Mouse (Mus musculus): ENCODE data around the gene Aox1. TPM values are rescaled to one million over a fixed set of nuclear protein-coding genes. Genes with fewer than 3 reads are reported as not detected.

Gene Aox1
- polyA plus RNA-seq, 1 experiment from 2014 or later = 0.31 TPM

GRCm38 (mm10) chr1:58056939-58057338, 27.2 kb downstream of the Aox1 start:
- no peaks in the 10 kb centered on the region for H3K27me3 ChIP-seq (ENCODE audit: control insufficient read depth, insufficient read depth, low read length)
- H3K4me1 ChIP-seq (replicated peaks; ENCODE audit: control insufficient read depth, insufficient read depth, low read length) = 0 out of 2 replicates have a peak, but pooled peaks cover 9% of the 10 kb centered on the region
- no peak overlapping the region for H3K9ac ChIP-seq
- 75% methylated on average over 11 of the region's 11 CpGs for WGBS
- no peaks in the 10 kb centered on the region for H3K36me3 ChIP-seq (replicated peaks; ENCODE audit: control insufficient read depth, insufficient read depth)
- no peak overlapping the region for H3K27ac ChIP-seq
- no peak overlapping the region for H3K4me2 ChIP-seq (replicated peaks)
- DNase-seq (ENCODE audit: low spot score) (no peak), ATAC-seq (ENCODE audit: low FRiP score) (no peak)
- no peak overlapping the region for H3K4me3 ChIP-seq (replicated peaks; ENCODE audit: low read length)
- H3K9me3 ChIP-seq (ENCODE audit: control insufficient read depth, low read length) = no peaks in the 10 kb centered on the region

GRCm38 (mm10) chr1:58058846-58059245, 29.1 kb downstream of the Aox1 start:
- 95% methylated on average over 4 of the region's 4 CpGs for WGBS
- no peak for DNase-seq (ENCODE audit: low spot score)
- Histone ChIP-seq H3K36me3 (replicated peaks; ENCODE audit: control insufficient read depth, insufficient read depth) (no peaks in the 10 kb centered on the region), H3K4me2 (replicated peaks) (no peak overlapping the region), H3K4me3 (replicated peaks; ENCODE audit: low read length) (no peak overlapping the region), H3K9me3 (ENCODE audit: control insufficient read depth, low read length) (no peaks in the 10 kb centered on the region), H3K27me3 (ENCODE audit: control insufficient read depth, insufficient read depth, low read length) (no peaks in the 10 kb centered on the region), H3K27ac (no peak overlapping the region), H3K4me1 (replicated peaks; ENCODE audit: control insufficient read depth, insufficient read depth, low read length) (0 out of 2 replicates have a peak, but pooled peaks cover 9% of the 10 kb centered on the region), H3K9ac (no peak overlapping the region)
- no peak for ATAC-seq (ENCODE audit: low FRiP score)

- Histone ChIP-seq H3K9me3 (ENCODE audit: control insufficient read depth, low read length) (no peaks in the 10 kb centered on the region), H3K4me1 (replicated peaks; ENCODE audit: control insufficient read depth, insufficient read depth, low read length) (no peaks in the 10 kb centered on the region), H3K4me3 (replicated peaks; ENCODE audit: low read length) (no peak overlapping the region), H3K27me3 (ENCODE audit: control insufficient read depth, insufficient read depth, low read length) (no peaks in the 10 kb centered on the region), H3K27ac (no peak overlapping the region), H3K36me3 (replicated peaks; ENCODE audit: control insufficient read depth, insufficient read depth) (no peaks in the 10 kb centered on the region), H3K4me2 (replicated peaks) (no peak overlapping the region), H3K9ac (no peak overlapping the region)
- DNase-seq (ENCODE audit: low spot score) (no peak), ATAC-seq (ENCODE audit: low FRiP score) (no peak)
- WGBS = 91% methylated on average over 7 of the region's 7 CpGs
Observed at GRCm38 (mm10) chr1:58062131-58062530, 32.4 kb downstream of the Aox1 start.

- Histone ChIP-seq H3K9me3 (ENCODE audit: control insufficient read depth, low read length) (no peaks in the 10 kb centered on the region), H3K27me3 (ENCODE audit: control insufficient read depth, insufficient read depth, low read length) (no peaks in the 10 kb centered on the region), H3K36me3 (replicated peaks; ENCODE audit: control insufficient read depth, insufficient read depth) (no peaks in the 10 kb centered on the region), H3K4me3 (replicated peaks; ENCODE audit: low read length) (no peak overlapping the region), H3K27ac (no peak overlapping the region), H3K4me2 (replicated peaks) (no peak overlapping the region), H3K9ac (no peak overlapping the region), H3K4me1 (replicated peaks; ENCODE audit: control insufficient read depth, insufficient read depth, low read length) (no peaks in the 10 kb centered on the region)
- DNase-seq (ENCODE audit: low spot score) (no peak), ATAC-seq (ENCODE audit: low FRiP score) (no peak)
- WGBS = 87% methylated on average over 5 of the region's 5 CpGs
Observed at GRCm38 (mm10) chr1:58065151-58065550, 35.4 kb downstream of the Aox1 start.

- Histone ChIP-seq H3K4me1 (replicated peaks; ENCODE audit: control insufficient read depth, insufficient read depth, low read length) (no peaks in the 10 kb centered on the region), H3K9me3 (ENCODE audit: control insufficient read depth, low read length) (no peaks in the 10 kb centered on the region), H3K36me3 (replicated peaks; ENCODE audit: control insufficient read depth, insufficient read depth) (no peaks in the 10 kb centered on the region), H3K4me3 (replicated peaks; ENCODE audit: low read length) (no peak overlapping the region), H3K4me2 (replicated peaks) (no peak overlapping the region), H3K27ac (no peak overlapping the region), H3K9ac (no peak overlapping the region), H3K27me3 (ENCODE audit: control insufficient read depth, insufficient read depth, low read length) (no peaks in the 10 kb centered on the region)
- DNase-seq (ENCODE audit: low spot score) (no peak), ATAC-seq (ENCODE audit: low FRiP score) (no peak)
- WGBS = 82% methylated on average over 3 of the region's 3 CpGs
Observed at GRCm38 (mm10) chr1:58065606-58066005, 35.9 kb downstream of the Aox1 start.

GRCm38 (mm10) chr1:58069181-58069580, 39.5 kb downstream of the Aox1 start:
- Histone ChIP-seq H3K4me2 (replicated peaks) (no peak overlapping the region), H3K9me3 (ENCODE audit: control insufficient read depth, low read length) (no peaks in the 10 kb centered on the region), H3K9ac (no peak overlapping the region), H3K36me3 (replicated peaks; ENCODE audit: control insufficient read depth, insufficient read depth) (no peaks in the 10 kb centered on the region), H3K27ac (no peak overlapping the region), H3K4me1 (replicated peaks; ENCODE audit: control insufficient read depth, insufficient read depth, low read length) (no peaks in the 10 kb centered on the region; the same call in 1 of the 2 replicates), H3K27me3 (ENCODE audit: control insufficient read depth, insufficient read depth, low read length) (no peaks in the 10 kb centered on the region), H3K4me3 (replicated peaks; ENCODE audit: low read length) (no peak overlapping the region)
- no peak for ATAC-seq (ENCODE audit: low FRiP score)
- no peak for DNase-seq (ENCODE audit: low spot score)
- WGBS = 88% methylated on average over 6 of the region's 6 CpGs

GRCm38 (mm10) chr1:58070091-58070490, 40.4 kb downstream of the Aox1 start:
- 90% methylated on average over 11 of the region's 11 CpGs for WGBS
- H3K27me3 ChIP-seq (ENCODE audit: control insufficient read depth, insufficient read depth, low read length) = no peaks in the 10 kb centered on the region
- H3K4me1 ChIP-seq (replicated peaks; ENCODE audit: control insufficient read depth, insufficient read depth, low read length) = no peaks in the 10 kb centered on the region; the same call in 1 of the 2 replicates
- H3K4me2 ChIP-seq (replicated peaks) = no peak overlapping the region
- H3K36me3 ChIP-seq (replicated peaks; ENCODE audit: control insufficient read depth, insufficient read depth) = no peaks in the 10 kb centered on the region
- ATAC-seq (ENCODE audit: low FRiP score) = no peak
- no peak overlapping the region for H3K9ac ChIP-seq
- H3K27ac ChIP-seq = no peak overlapping the region
- H3K9me3 ChIP-seq (ENCODE audit: control insufficient read depth, low read length) = no peaks in the 10 kb centered on the region
- H3K4me3 ChIP-seq (replicated peaks; ENCODE audit: low read length) = no peak overlapping the region
- DNase-seq (ENCODE audit: low spot score) = no peak

- no peak for ATAC-seq (ENCODE audit: low FRiP score)
- Histone ChIP-seq H3K4me2 (replicated peaks) (no peak overlapping the region), H3K27ac (no peak overlapping the region), H3K36me3 (replicated peaks; ENCODE audit: control insufficient read depth, insufficient read depth) (no peaks in the 10 kb centered on the region), H3K27me3 (ENCODE audit: control insufficient read depth, insufficient read depth, low read length) (no peaks in the 10 kb centered on the region), H3K4me3 (replicated peaks; ENCODE audit: low read length) (no peak overlapping the region), H3K9me3 (ENCODE audit: control insufficient read depth, low read length) (no peaks in the 10 kb centered on the region), H3K9ac (no peak overlapping the region), H3K4me1 (replicated peaks; ENCODE audit: control insufficient read depth, insufficient read depth, low read length) (no peaks in the 10 kb centered on the region; the same call in 1 of the 2 replicates)
- no peak for DNase-seq (ENCODE audit: low spot score)
- WGBS = 85% methylated on average over 9 of the region's 9 CpGs
Observed at GRCm38 (mm10) chr1:58071006-58071405, 41.3 kb downstream of the Aox1 start.

- Histone ChIP-seq H3K27ac (no peak overlapping the region), H3K9ac (no peak overlapping the region), H3K9me3 (ENCODE audit: control insufficient read depth, low read length) (no peaks in the 10 kb centered on the region), H3K4me2 (replicated peaks) (no peak overlapping the region), H3K4me1 (replicated peaks; ENCODE audit: control insufficient read depth, insufficient read depth, low read length) (no peaks in the 10 kb centered on the region; the same call in 1 of the 2 replicates), H3K27me3 (ENCODE audit: control insufficient read depth, insufficient read depth, low read length) (no peaks in the 10 kb centered on the region), H3K36me3 (replicated peaks; ENCODE audit: control insufficient read depth, insufficient read depth) (no peaks in the 10 kb centered on the region), H3K4me3 (replicated peaks; ENCODE audit: low read length) (no peak overlapping the region)
- DNase-seq (ENCODE audit: low spot score) = no peak
- 91% methylated on average over 1 of the region's 1 CpGs for WGBS
- ATAC-seq (ENCODE audit: low FRiP score) = no peak
Observed at GRCm38 (mm10) chr1:58071509-58071908, 41.8 kb downstream of the Aox1 start.

- Histone ChIP-seq H3K4me1 (replicated peaks; ENCODE audit: control insufficient read depth, insufficient read depth, low read length) (no peaks in the 10 kb centered on the region; the same call in 1 of the 2 replicates), H3K9ac (no peak overlapping the region), H3K4me3 (replicated peaks; ENCODE audit: low read length) (no peak overlapping the region), H3K36me3 (replicated peaks; ENCODE audit: control insufficient read depth, insufficient read depth) (no peaks in the 10 kb centered on the region), H3K27me3 (ENCODE audit: control insufficient read depth, insufficient read depth, low read length) (no peaks in the 10 kb centered on the region), H3K9me3 (ENCODE audit: control insufficient read depth, low read length) (no peaks in the 10 kb centered on the region), H3K27ac (no peak overlapping the region), H3K4me2 (replicated peaks) (no peak overlapping the region)
- ATAC-seq (ENCODE audit: low FRiP score) = no peak
- WGBS = 78% methylated on average over 2 of the region's 2 CpGs
- no peak for DNase-seq (ENCODE audit: low spot score)
Observed at GRCm38 (mm10) chr1:58072416-58072815, 42.7 kb downstream of the Aox1 start.

Data from hindbrain, embryonic 14.5 days (tissue).